ENCODE assay signal across 22 mouse cellular contexts in the genomic region with DNA sequence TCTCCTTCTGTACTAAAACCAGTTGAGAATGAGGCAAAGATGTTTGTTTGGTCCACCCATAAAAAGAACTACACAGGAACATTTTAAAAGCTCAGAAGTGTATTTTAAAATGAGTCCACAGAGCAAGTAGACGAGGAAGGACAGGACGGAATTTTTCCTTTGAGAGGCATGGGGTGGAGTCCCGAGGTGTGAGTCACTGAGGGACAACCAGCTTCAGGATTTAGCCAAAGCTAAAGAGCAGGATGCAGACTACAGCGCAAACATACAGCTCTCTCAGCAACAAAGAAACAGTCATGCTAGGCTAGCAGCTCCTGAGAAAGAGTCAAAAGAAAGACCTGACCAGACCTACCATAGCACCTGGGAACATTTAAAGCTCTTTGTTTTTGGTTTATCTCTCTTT. TPM values are rescaled to one million over a fixed set of nuclear protein-coding genes. Genes with fewer than 3 reads are reported as not detected.
DNase-seq lines count a peak whose midpoint lies in the region; ATAC-seq and TF ChIP-seq lines count a peak whose summit lies in the region.
"Had no signal": no experiment of that assay in that cellular context is flagged by ENCODE, and none has a peak within 500 bp of the region (broad histone marks: within the 10 kb centered on the region; RNA-seq: fewer than 3 reads in every experiment).

No protein-coding gene starts in this region.

- H3K36me3 ChIP-seq in lung, postnatal 0 days (ENCODE audit: insufficient read depth, low read length) = no peaks in the 10 kb centered on the region
- H3K36me3 ChIP-seq in stomach, postnatal 0 days (ENCODE audit: control insufficient read depth, insufficient read depth, low read length) = no peaks in the 10 kb centered on the region
- no peaks in the 10 kb centered on the region for H3K36me3 ChIP-seq in intestine, postnatal 0 days (ENCODE audit: control insufficient read depth, insufficient read depth)
- H3K36me3 ChIP-seq: limb, embryonic 10.5 days; midbrain, embryonic 15.5 days; neural tube, embryonic 15.5 days had no signal

- no peaks in the 10 kb centered on the region for H3K27me3 ChIP-seq in lung, postnatal 0 days (replicated peaks; ENCODE audit: insufficient read depth, low read length)
- H3K27me3 ChIP-seq in stomach, postnatal 0 days (ENCODE audit: control insufficient read depth, insufficient read depth, low read length) = no peaks in the 10 kb centered on the region
- H3K27me3 ChIP-seq in intestine, postnatal 0 days (replicated peaks; ENCODE audit: control insufficient read depth, insufficient read depth, low read length) = no peaks in the 10 kb centered on the region
- H3K27me3 ChIP-seq: forebrain, embryonic 13.5 days; megakaryocyte, embryonic 14.5 days; midbrain, embryonic 15.5 days; neural tube, embryonic 15.5 days had no signal

- H3K4me3 ChIP-seq in lung, postnatal 0 days (ENCODE audit: low read depth, low read length) = no peak overlapping the region
- H3K4me3 ChIP-seq in lung, adult 2 months (replicated peaks; ENCODE audit: extremely low read depth, low read depth, low read length) = no peak overlapping the region
- H3K4me3 ChIP-seq in stomach, postnatal 0 days (ENCODE audit: low read depth, low read length) = no peak overlapping the region
- H3K4me3 ChIP-seq in intestine, postnatal 0 days (ENCODE audit: low read depth, low read length) = no peak overlapping the region
- H3K4me3 ChIP-seq: forebrain, embryonic 13.5 days; left cerebral cortex, adult 2 months; limb, embryonic 10.5 days; megakaryocyte, embryonic 14.5 days; midbrain, embryonic 15.5 days; neural tube, embryonic 15.5 days had no signal

- no peak overlapping the region for H3K9ac ChIP-seq in lung, postnatal 0 days (replicated peaks; ENCODE audit: low read depth)
- no peak overlapping the region for H3K9ac ChIP-seq in stomach, postnatal 0 days (ENCODE audit: low read length)
- H3K9ac ChIP-seq in intestine, postnatal 0 days (ENCODE audit: low read depth, low read length) = no peak overlapping the region
- H3K9ac ChIP-seq: forebrain, embryonic 13.5 days; liver, postnatal 0 days; midbrain, embryonic 15.5 days; neural tube, embryonic 15.5 days had no signal

- H3K27ac ChIP-seq in lung, postnatal 0 days (ENCODE audit: low read length) = no peak overlapping the region
- peak overlapping the region; percentile 35; the same call in 1 of the 2 replicates for H3K27ac ChIP-seq in stomach, postnatal 0 days (replicated peaks)
- H3K27ac ChIP-seq in intestine, postnatal 0 days (ENCODE audit: low read depth, low read length) = no peak overlapping the region
- H3K27ac ChIP-seq: forebrain, embryonic 13.5 days; left cerebral cortex, adult 2 months; limb, embryonic 10.5 days; midbrain, embryonic 15.5 days; neural tube, embryonic 15.5 days had no signal

- DNase-seq in lung, postnatal 0 days (ENCODE audit: low spot score) = peak; percentile 68
- no peak for DNase-seq in lung, adult 2 months
- peak; percentile 60 for DNase-seq in NIH3T3 (ENCODE audit: low read depth)
- peak; percentile 55 to 71 for DNase-seq in adrenal gland, postnatal 36 days
- peak; percentile 64 for DNase-seq in stomach, postnatal 0 days (ENCODE audit: low spot score)
- DNase-seq: cerebellum, adult 2 months; heart, postnatal 10 days; kidney, adult 18-20 months; kidney, postnatal 10 days; layer of hippocampus, adult 9-11 months; liver, postnatal 0 days; right cerebral cortex, postnatal 14 days had no signal

- no peaks in the 10 kb centered on the region for H3K4me1 ChIP-seq in lung, postnatal 0 days (ENCODE audit: insufficient read depth, low read depth, low read length)
- H3K4me1 ChIP-seq in lung, adult 2 months (ENCODE audit: control insufficient read depth, insufficient read depth, low read length) = peaks cover 4% of the 10 kb centered on the region; the same call in 1 of the 2 replicates
- H3K4me1 ChIP-seq in stomach, postnatal 0 days (replicated peaks; ENCODE audit: control insufficient read depth, insufficient read depth) = no peaks in the 10 kb centered on the region
- 0 out of 2 replicates have a peak, but pooled peaks cover 3% of the 10 kb centered on the region for H3K4me1 ChIP-seq in intestine, postnatal 0 days (replicated peaks; ENCODE audit: control insufficient read depth, insufficient read depth, low read length)
- H3K4me1 ChIP-seq: forebrain, embryonic 13.5 days; midbrain, embryonic 15.5 days; neural tube, embryonic 15.5 days had no signal

- no peak for TF ChIP-seq POLR2A in lung, adult 2 months (IDR thresholded peaks at IDR 0.05; ENCODE audit: borderline replicate concordance, extremely low read depth, low read depth, low read length)

- TF ChIP-seq CTCF in lung, postnatal 0 days (IDR thresholded peaks at IDR 0.05) = no peak
- no peak for TF ChIP-seq CTCF in lung, adult 2 months (IDR thresholded peaks at IDR 0.05; ENCODE audit: insufficient read depth, low read length)
- TF ChIP-seq CTCF in stomach, postnatal 0 days (IDR thresholded peaks at IDR 0.05; ENCODE audit: low read depth) = no peak
- TF ChIP-seq CTCF in intestine, postnatal 0 days (IDR thresholded peaks at IDR 0.05; ENCODE audit: low read depth) = no peak

- TF ChIP-seq EP300 in lung, postnatal 0 days (IDR thresholded peaks at IDR 0.05) = no peak
- TF ChIP-seq EP300 in stomach, postnatal 0 days (optimal IDR thresholded peaks at IDR 0.05) = no peak

- H3K9me3 ChIP-seq in lung, postnatal 0 days (ENCODE audit: low read length) = no peaks in the 10 kb centered on the region
- H3K9me3 ChIP-seq in stomach, postnatal 0 days (ENCODE audit: control insufficient read depth, low read length) = no peaks in the 10 kb centered on the region
- H3K9me3 ChIP-seq in intestine, postnatal 0 days (ENCODE audit: control insufficient read depth) = no peaks in the 10 kb centered on the region
- H3K9me3 ChIP-seq: forebrain, embryonic 13.5 days; limb, embryonic 10.5 days; megakaryocyte, embryonic 14.5 days; midbrain, embryonic 15.5 days; neural tube, embryonic 15.5 days had no signal

- H3K4me2 ChIP-seq in lung, postnatal 0 days (replicated peaks; ENCODE audit: low read depth, low read length) = no peak overlapping the region
- H3K4me2 ChIP-seq in stomach, postnatal 0 days (replicated peaks; ENCODE audit: low read depth) = no peak overlapping the region
- no peak overlapping the region for H3K4me2 ChIP-seq in intestine, postnatal 0 days (replicated peaks; ENCODE audit: low read depth)
- H3K4me2 ChIP-seq: forebrain, embryonic 13.5 days; heart, embryonic 11.5 days; midbrain, embryonic 15.5 days; neural tube, embryonic 15.5 days had no signal

- peak; percentile 72 for ATAC-seq in lung, postnatal 0 days
- ATAC-seq in stomach, postnatal 0 days (ENCODE audit: low FRiP score, low TSS enrichment) = peak; percentile 91
- ATAC-seq in intestine, postnatal 0 days = no peak
- ATAC-seq in frontal cortex, adult (ENCODE audit: low TSS enrichment) = no peak
- ATAC-seq: CD4-positive, CD25-positive, alpha-beta regulatory T cell, adult 4 months; forebrain, embryonic 13.5 days; liver, postnatal 0 days; midbrain, embryonic 15.5 days had no signal

- WGBS in lung, postnatal 0 days = 48% methylated on average over 4 of the region's 4 CpGs
- WGBS in lung, adult 2 months = 36% methylated on average over 4 of the region's 4 CpGs
- WGBS in stomach, postnatal 0 days = 33% methylated on average over 4 of the region's 4 CpGs
- 36% methylated on average over 4 of the region's 4 CpGs for WGBS in intestine, postnatal 0 days

RNA-seq across cellular contexts. Expression of a gene that starts 27.4 kb away (rescaled TPM):
- polyA plus RNA-seq in lung, postnatal 0 days (2015; fragmentation: Nextera tagmentation; extraction: Ambion mirVana) = 19.6 and 21.3 TPM in 2 replicates
- 22.8 and 25.0 TPM in 2 replicates for polyA plus RNA-seq in lung, adult 2 months (2012; rRNA removed)
- 10 to 100 TPM; 76.2 to 84.7 TPM for total RNA-seq in adrenal gland, postnatal 36 days (2021)
- 69.0 and 76.5 TPM in 2 replicates for polyA plus RNA-seq in stomach, postnatal 0 days (2015; fragmentation: Nextera tagmentation; extraction: Ambion mirVana)
- 62.6 and 63.5 TPM in 2 replicates for polyA plus RNA-seq in intestine, postnatal 0 days (2015; fragmentation: Nextera tagmentation; extraction: Ambion mirVana)

Comparison
In these comparisons a context has a peak if more than half of its experiments do, and no peak if none do; other contexts are left out.
1. ATAC-seq: peak in lung, postnatal 0 days (single experiment) and stomach, postnatal 0 days (single experiment); none in intestine, postnatal 0 days (single experiment) and frontal cortex, adult (single experiment).